Mouse (Mus musculus) testis, adult 2 months (tissue): ENCODE results near the gene Igsf8.

ENCODE experiments used
- CTCF ChIP-seq: fragments of 200-500 bp; IDR thresholded peaks from 2 replicates; pipeline ENCODE4 v1.5.1; 2012; ENCODE audit warnings: low read depth, mild to moderate bottlenecking, inconsistent platforms, low read length, moderate library complexity; ENCODE audit not compliant: control insufficient read depth, insufficient read depth, insufficient replicate concordance
- POLR2A ChIP-seq: fragments of 200-500 bp; IDR thresholded peaks from 2 replicates; pipeline ENCODE4 v1.6.1; 2012; ENCODE audit warnings: low read depth, mild to moderate bottlenecking, inconsistent platforms, low read length, moderate library complexity; ENCODE audit not compliant: control insufficient read depth

GRCm38 (mm10) chr1:172331422-172331947 lies 70.0 kb downstream of the Igsf8 start:
- TF ChIP-seq POLR2A (no peak), CTCF (no peak)
